Mouse (Mus musculus) G1E (cell line): ENCODE measurements around the gene Msl1.

Source experiments
- CTCF ChIP-seq: IDR thresholded peaks from 2 replicates; pipeline ENCODE4 v1.5.1; 2012; ENCODE audit warnings: low read depth, low read length, inconsistent platforms, mixed read lengths
- POLR2AphosphoS5 ChIP-seq: IDR thresholded peaks from 2 replicates; pipeline ENCODE4 v1.6.1; 2012; ENCODE audit warnings: low read depth, low read length, inconsistent platforms; ENCODE audit not compliant: insufficient replicate concordance

- TF ChIP-seq CTCF (no peak), POLR2AphosphoS5 (no peak)
These were observed 44.0 kb upstream of the Msl1 start for GRCm38 (mm10) chr11:98751221-98751782.
